Mouse (Mus musculus) gonadal fat pad, adult 2 months (tissue): ENCODE data around the gene Atp5l. TPM values are rescaled to one million over a fixed set of nuclear protein-coding genes. Genes with fewer than 3 reads are reported as not detected.

Experiments
- polyA plus RNA-seq: library from polyadenylated mRNA; depleted of rRNA; stranded (reverse); fragments of >200 nt; gene quantifications from 2 replicates; pipeline ENCODE4 v1.2.3, GENCODE M21; 2012; rRNA removed

The Atp5l gene
- polyA plus RNA-seq, 1 experiment: 450 TPM

Other genes starting within 250 kb of the Atp5l start
- 0.45 TPM in 1 of 2 replicates, not detected in the other for gene Treh, start 247.5 kb downstream of the Atp5l start, polyA plus RNA-seq
- 90.2 and 117 TPM in 2 replicates for gene Phldb1, start 185.5 kb downstream of the Atp5l start, polyA plus RNA-seq
- gene Arcn1, start 152.9 kb downstream of the Atp5l start, polyA plus RNA-seq: 60.6 and 60.8 TPM in 2 replicates
- 55.0 and 67.3 TPM in 2 replicates for gene Ift46, start 152.8 kb downstream of the Atp5l start, polyA plus RNA-seq
- gene Tmem25, start 121.4 kb downstream of the Atp5l start, polyA plus RNA-seq: 2.9 and 3.3 TPM in 2 replicates
- gene Ttc36, start 117.7 kb downstream of the Atp5l start, polyA plus RNA-seq: 1.3 and 3.0 TPM in 2 replicates
- gene Kmt2a, start 39.4 kb downstream of the Atp5l start, polyA plus RNA-seq: 12.9 and 19.1 TPM in 2 replicates
- 17.0 and 21.1 TPM in 2 replicates for gene Ube4a, start 44.9 kb upstream of the Atp5l start, polyA plus RNA-seq
- 0.28 and 0.31 TPM in 2 replicates for gene Cd3g, start 59.7 kb upstream of the Atp5l start, polyA plus RNA-seq
- gene Cd3d, start 61.0 kb upstream of the Atp5l start, polyA plus RNA-seq: 0.22 and 0.36 TPM in 2 replicates
- 0.58 and 0.75 TPM in 2 replicates for gene Cd3e, start 88.9 kb upstream of the Atp5l start, polyA plus RNA-seq
- gene Mpzl2, start 119.1 kb upstream of the Atp5l start, polyA plus RNA-seq: 28.8 and 30.3 TPM in 2 replicates
- 5.8 and 7.3 TPM in 2 replicates for gene Mpzl3, start 134.4 kb upstream of the Atp5l start, polyA plus RNA-seq
- gene Jaml, start 158.4 kb upstream of the Atp5l start, polyA plus RNA-seq: 5.9 and 7.4 TPM in 2 replicates
- 3.4 and 5.9 TPM in 2 replicates for gene Scn2b, start 197.0 kb upstream of the Atp5l start, polyA plus RNA-seq
- 0.32 and 0.61 TPM in 2 replicates for gene Scn4b, start 217.7 kb upstream of the Atp5l start, polyA plus RNA-seq